Mouse (Mus musculus) ES-Bruce4 (cell line): ENCODE measurements around the gene Cpeb2.

Experiments
- EP300 ChIP-seq: IDR thresholded peaks from 2 replicates; pipeline ENCODE4 v1.6.1; 2011; ENCODE audit warnings: low read depth, low read length; ENCODE audit not compliant: insufficient read depth
- POLR2A ChIP-seq: IDR thresholded peaks from one replicate; pipeline ENCODE4 v1.8.1; 2011; ENCODE audit warnings: low read length; ENCODE audit not compliant: insufficient read depth

DNA sequence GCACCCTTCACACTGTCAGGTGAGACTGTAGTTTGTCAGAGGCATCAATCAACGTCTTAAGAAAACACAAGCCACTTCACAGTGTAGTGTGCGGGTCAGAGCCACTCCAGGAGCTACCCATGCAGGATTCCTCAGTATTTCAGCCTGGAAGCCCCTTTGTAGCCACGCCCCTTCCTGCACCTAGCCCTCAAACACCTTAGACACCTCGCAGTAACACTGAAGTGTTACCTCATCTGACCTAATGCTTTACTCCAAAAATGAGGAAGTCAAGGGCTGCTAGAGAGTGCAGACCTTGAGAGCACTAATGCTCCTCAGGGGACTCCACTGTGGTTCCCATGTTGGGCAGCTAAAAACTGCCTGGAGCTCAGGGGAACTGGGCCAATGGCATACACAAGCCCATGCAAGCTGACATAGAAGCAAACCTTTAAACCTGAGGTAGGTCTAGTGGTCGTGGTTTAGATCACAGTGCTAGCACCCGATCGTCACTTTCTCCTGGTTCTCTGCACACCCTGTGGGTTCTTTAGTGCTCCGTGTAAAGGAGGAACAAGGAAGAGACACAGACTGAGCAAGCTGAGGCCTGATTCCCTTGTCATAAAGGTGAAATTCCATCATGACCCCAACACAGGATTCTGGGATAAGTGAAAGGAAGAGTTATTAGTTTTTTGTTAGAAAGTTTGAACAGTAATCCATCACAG is 56.9 kb downstream of the Cpeb2 start:
- TF ChIP-seq POLR2A (no peak), EP300 (no peak)
